Mouse (Mus musculus): ENCODE data around the gene Slc12a5.

DNA sequence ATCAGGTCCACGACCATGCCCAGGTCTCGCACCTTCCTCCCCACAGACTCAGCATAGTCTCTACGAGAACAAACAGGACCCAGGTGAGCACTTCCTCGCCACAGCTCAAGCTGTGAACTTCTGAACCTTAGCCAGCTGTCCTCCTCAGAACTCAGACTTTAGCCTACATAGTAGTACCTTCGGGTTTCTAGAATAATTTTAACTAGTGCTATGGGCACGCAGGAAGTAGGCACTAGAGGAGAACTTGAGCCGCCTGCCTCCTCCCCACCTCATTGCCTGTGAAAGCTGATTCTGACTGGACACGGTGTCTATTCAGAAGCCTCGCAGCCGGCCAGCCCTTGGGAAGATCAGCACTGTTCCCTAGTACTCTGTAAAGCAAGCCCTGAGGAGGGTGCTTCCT, 43.6 kb downstream of the Slc12a5 start:
- TF ChIP-seq CTCF (IDR thresholded peaks at IDR 0.05; ENCODE audit: low read depth, low read length): no peak
- TF ChIP-seq POLR2A (IDR thresholded peaks at IDR 0.05; ENCODE audit: insufficient read depth, low read length): no peak
- TF ChIP-seq EP300 (IDR thresholded peaks at IDR 0.05; ENCODE audit: insufficient read depth, low read depth, low read length): no peak
